In genomic region chr4:47300701-47301100, GRCm38 (mm10) we compare ENCODE assay signal across 18 mouse cellular contexts.
"Had no signal": no experiment of that assay in that cellular context is flagged by ENCODE, and none has a peak within 500 bp of the region (broad histone marks: within the 10 kb centered on the region; RNA-seq: fewer than 3 reads in every experiment).

No protein-coding gene starts in this region.

- DNase-seq: gastrocnemius, postnatal 14 days; gastrocnemius, postnatal 36 days; heart, adult 11 months; heart, adult 2 months; heart, postnatal 14 days; heart, postnatal 36 days; kidney, adult 2 months; kidney, adult 9 months; kidney, postnatal 14 days; kidney, postnatal 36 days; layer of hippocampus, adult 9-11 months; layer of hippocampus, postnatal 36 days; left cerebral cortex, postnatal 4 days had no signal

- ATAC-seq: hindbrain, embryonic 16.5 days; inflammation-experienced regulatory T-cells, adult 6 months; intestine, embryonic 15.5 days; intestine, postnatal 0 days; liver, embryonic 12.5 days had no signal
